In genomic region chr11:106590143-106590542, GRCm38 (mm10) we compare ENCODE assay signal across 27 mouse cellular contexts. TPM values are rescaled to one million over a fixed set of nuclear protein-coding genes. Genes with fewer than 3 reads are reported as not detected.
A peak's percentile ranks its signal among the peaks of the same experiment; 100 is the strongest.
DNase-seq lines count a peak whose midpoint lies in the region; ATAC-seq and TF ChIP-seq lines count a peak whose summit lies in the region.
"Had no signal": no experiment of that assay in that cellular context is flagged by ENCODE, and none has a peak within 500 bp of the region (broad histone marks: within the 10 kb centered on the region; RNA-seq: fewer than 3 reads in every experiment).

No protein-coding gene starts in this region.

- ATAC-seq in embryonic facial prominence, embryonic 11.5 days (replicated peaks; ENCODE audit: insufficient number of reproducible peaks, low FRiP score, low TSS enrichment, low read depth): no peak
- 0 out of 2 replicates have a peak, but pooled peaks have one; percentile 62 for ATAC-seq in embryonic facial prominence, embryonic 14.5 days (ENCODE audit: low read depth)
- ATAC-seq: forebrain, embryonic 14.5 days; forebrain, postnatal 0 days; hindbrain, embryonic 16.5 days; inflammation-experienced regulatory T-cells, adult 6 months; intestine, embryonic 16.5 days; Patski had no signal

- H3K27me3 ChIP-seq in embryonic facial prominence, embryonic 11.5 days (ENCODE audit: control insufficient read depth, insufficient read depth, low read length): no peaks in the 10 kb centered on the region
- H3K27me3 ChIP-seq in embryonic facial prominence, embryonic 10.5 days (replicated peaks; ENCODE audit: low read depth, poor library complexity, severe bottlenecking): 0 out of 2 replicates have a peak, but pooled peaks cover 4% of the 10 kb centered on the region
- H3K27me3 ChIP-seq in embryonic facial prominence, embryonic 14.5 days (replicated peaks; ENCODE audit: control insufficient read depth, insufficient read depth, low read length): no peaks in the 10 kb centered on the region
- H3K27me3 ChIP-seq: CH12.LX; embryonic facial prominence, embryonic 15.5 days; hindbrain, embryonic 13.5 days; Patski had no signal

- no peaks in the 10 kb centered on the region for H3K4me1 ChIP-seq in embryonic facial prominence, embryonic 11.5 days (ENCODE audit: control insufficient read depth, insufficient read depth, low read length)
- peaks cover 33% of the 10 kb centered on the region for H3K4me1 ChIP-seq in embryonic facial prominence, embryonic 10.5 days
- peaks cover 7% of the 10 kb centered on the region; the same call in 1 of the 2 replicates for H3K4me1 ChIP-seq in embryonic facial prominence, embryonic 14.5 days (ENCODE audit: control insufficient read depth, insufficient read depth, low read length)

- H3K27ac ChIP-seq in embryonic facial prominence, embryonic 11.5 days (replicated peaks; ENCODE audit: low read depth, low read length): no peak overlapping the region
- H3K27ac ChIP-seq in embryonic facial prominence, embryonic 10.5 days (replicated peaks): no peak overlapping the region
- peak overlapping the region; percentile 53; the same call in 1 of the 2 replicates for H3K27ac ChIP-seq in layer of hippocampus, adult 2 months
- no peak overlapping the region for H3K27ac ChIP-seq in embryonic facial prominence, embryonic 14.5 days (replicated peaks; ENCODE audit: low read depth, low read length)
- H3K27ac ChIP-seq: embryonic facial prominence, embryonic 15.5 days; heart, adult 2 months; hindbrain, embryonic 13.5 days had no signal

- peak; percentile 37 for DNase-seq in embryonic facial prominence, embryonic 11.5 days (ENCODE audit: low spot score)
- DNase-seq in embryonic facial prominence, embryonic 10.5 days (ENCODE audit: low spot score): no peak
- DNase-seq in layer of hippocampus, adult 2 months (ENCODE audit: low spot score in 2 of 2): no peak
- DNase-seq in layer of hippocampus, postnatal 25 days (ENCODE audit: extremely low spot score in 1 of 2, low spot score in 1 of 2): no peak
- DNase-seq in R1 (ENCODE audit: low read depth, low spot score): peak; percentile 57
- no peak for DNase-seq in embryonic facial prominence, embryonic 14.5 days (ENCODE audit: low spot score)
- no peak for DNase-seq in right cerebral cortex, postnatal 10 days (ENCODE audit: low spot score in 2 of 2)
- DNase-seq: adrenal gland, adult 2 months; adrenal gland, postnatal 14 days; B cell, adult 2 months; cerebellum, adult 11 months; cerebellum, adult 9-11 months; embryo, embryonic 11 days; forebrain, postnatal 0 days; gastrocnemius, postnatal 36 days; heart, adult 2 months had no signal

- no peaks in the 10 kb centered on the region for H3K36me3 ChIP-seq in embryonic facial prominence, embryonic 11.5 days (replicated peaks; ENCODE audit: control insufficient read depth, insufficient read depth, low read depth, low read length)
- no peaks in the 10 kb centered on the region; the same call in 1 of the 2 replicates for H3K36me3 ChIP-seq in embryonic facial prominence, embryonic 10.5 days (replicated peaks)
- no peaks in the 10 kb centered on the region for H3K36me3 ChIP-seq in embryonic facial prominence, embryonic 14.5 days (ENCODE audit: control insufficient read depth, insufficient read depth, low read length)

- no peak overlapping the region for H3K4me3 ChIP-seq in embryonic facial prominence, embryonic 11.5 days (ENCODE audit: low read depth, low read length)
- no peak overlapping the region for H3K4me3 ChIP-seq in embryonic facial prominence, embryonic 10.5 days
- H3K4me3 ChIP-seq in layer of hippocampus, adult 2 months: no peak overlapping the region
- H3K4me3 ChIP-seq in embryonic facial prominence, embryonic 14.5 days (ENCODE audit: low read depth, low read length): no peak overlapping the region
- H3K4me3 ChIP-seq: embryonic facial prominence, embryonic 15.5 days; heart, adult 2 months; hindbrain, embryonic 10.5 days; hindbrain, embryonic 13.5 days had no signal

- TF ChIP-seq CTCF in layer of hippocampus, adult 2 months (conservative IDR thresholded peaks at IDR 0.05): no peak

- no peak overlapping the region for H3K9ac ChIP-seq in embryonic facial prominence, embryonic 11.5 days (replicated peaks; ENCODE audit: low read length)
- no peak overlapping the region for H3K9ac ChIP-seq in embryonic facial prominence, embryonic 14.5 days (ENCODE audit: low read depth, low read length)
- H3K9ac ChIP-seq: embryonic facial prominence, embryonic 15.5 days; forebrain, postnatal 0 days; hindbrain, embryonic 13.5 days had no signal

- H3K9me3 ChIP-seq in embryonic facial prominence, embryonic 11.5 days (replicated peaks; ENCODE audit: control insufficient read depth, low read length): no peaks in the 10 kb centered on the region
- no peaks in the 10 kb centered on the region for H3K9me3 ChIP-seq in embryonic facial prominence, embryonic 10.5 days
- H3K9me3 ChIP-seq in embryonic facial prominence, embryonic 14.5 days (ENCODE audit: control insufficient read depth, low read length): no peaks in the 10 kb centered on the region
- H3K9me3 ChIP-seq: embryonic facial prominence, embryonic 15.5 days; G1E; hindbrain, embryonic 10.5 days; hindbrain, embryonic 13.5 days had no signal

- WGBS in embryonic facial prominence, embryonic 11.5 days: 26% methylated on average over 5 of the region's 5 CpGs
- 32% methylated on average over 5 of the region's 5 CpGs for WGBS in embryonic facial prominence, embryonic 10.5 days
- WGBS in embryonic facial prominence, embryonic 14.5 days: 27% methylated on average over 5 of the region's 5 CpGs

- H3K4me2 ChIP-seq in embryonic facial prominence, embryonic 11.5 days (ENCODE audit: low read depth, low read length): no peak overlapping the region
- H3K4me2 ChIP-seq in embryonic facial prominence, embryonic 14.5 days (ENCODE audit: low read depth, low read length): no peak overlapping the region
- H3K4me2 ChIP-seq: embryonic facial prominence, embryonic 15.5 days; heart, embryonic 11.5 days; hindbrain, embryonic 13.5 days had no signal

RNA-seq across cellular contexts. Expression of gene Tex2, which starts 23.1 kb away (rescaled TPM):
- polyA plus RNA-seq in embryonic facial prominence, embryonic 11.5 days (2014; fragmentation: Nextera tagmentation; extraction: Ambion mirVana): 6.9 and 7.4 TPM in 2 replicates
- 6.8 and 7.5 TPM in 2 replicates for polyA plus RNA-seq in embryonic facial prominence, embryonic 10.5 days (2016; fragmentation: Nextera tagmentation; extraction: Ambion mirVana)
- 100 to 1,000 TPM; 144 TPM for total RNA-seq in layer of hippocampus, adult 2 months (2021)
- total RNA-seq in layer of hippocampus, postnatal 25 days (2021): 100 to 1,000 TPM; 129 to 144 TPM
- 11.0 and 12.0 TPM in 2 replicates for polyA plus RNA-seq in embryonic facial prominence, embryonic 14.5 days (2014; fragmentation: Nextera tagmentation; extraction: Ambion mirVana)

Comparison
In these comparisons a context has a peak if more than half of its experiments do, and no peak if none do; other contexts are left out.
1. DNase-seq: peak in embryonic facial prominence, embryonic 11.5 days (single experiment) and R1 (single experiment); none in embryonic facial prominence, embryonic 10.5 days (single experiment), layer of hippocampus, adult 2 months (0 of 2), layer of hippocampus, postnatal 25 days (0 of 2), embryonic facial prominence, embryonic 14.5 days (single experiment) and right cerebral cortex, postnatal 10 days (0 of 2).